Mouse (Mus musculus) forebrain, postnatal 0 days (tissue): Measurements from ENCODE around the gene Podn. TPM values are rescaled to one million over a fixed set of nuclear protein-coding genes. Genes with fewer than 3 reads are reported as not detected.

ENCODE experiments used
- ATAC-seq: fragments of 200-750 bp; cut with Nextera tagmentation; 2 replicates; pipeline ENCODE4 v1.8.0; 2017; ENCODE audit warnings: mild to moderate bottlenecking, moderate library complexity
- DNase-seq: peaks from one replicate; pipeline ENCODE4 v3.0.0-alpha.2; 2015
- H3K27ac ChIP-seq: fragments of 300-500 bp; sonication (generic); 2 replicates; pipeline ENCODE4 v1.5.1; 2014; ENCODE audit warnings: low read depth, mild to moderate bottlenecking, antibody characterized with exemption, low read length, moderate library complexity, mixed read lengths
- H3K27me3 ChIP-seq: fragments of 300-500 bp; sonication (generic); 2 replicates; pipeline ENCODE4 v1.6.1; 2014; ENCODE audit warnings: mild to moderate bottlenecking, low read length, mixed read lengths; ENCODE audit not compliant: insufficient read depth
- H3K36me3 ChIP-seq: fragments of 300-500 bp; sonication (generic); 2 replicates; pipeline ENCODE4 v1.6.1; 2014; ENCODE audit warnings: mild to moderate bottlenecking, moderate library complexity; ENCODE audit not compliant: insufficient read depth
- H3K4me1 ChIP-seq: fragments of 300-500 bp; sonication (generic); 2 replicates; pipeline ENCODE4 v1.6.1; 2014; ENCODE audit warnings: antibody characterized with exemption; ENCODE audit not compliant: insufficient read depth
- H3K4me2 ChIP-seq: fragments of 300-500 bp; sonication (generic); 2 replicates; pipeline ENCODE4 v1.6.1; 2014; ENCODE audit warnings: low read depth, mild to moderate bottlenecking, moderate library complexity
- H3K4me3 ChIP-seq: fragments of 300-500 bp; sonication (generic); 2 replicates; pipeline ENCODE4 v1.5.1; 2014; ENCODE audit warnings: low read depth, low read length, mixed read lengths
- H3K9ac ChIP-seq: fragments of 300-500 bp; sonication (generic); 2 replicates; pipeline ENCODE4 v1.6.1; 2014; ENCODE audit warnings: mild to moderate bottlenecking
- H3K9me3 ChIP-seq: fragments of 300-500 bp; sonication (generic); 2 replicates; pipeline ENCODE4 v1.6.1; 2016; ENCODE audit warnings: low read length
- CTCF ChIP-seq: sonication (generic); IDR thresholded peaks from 2 replicates; pipeline ENCODE4 v1.5.1; 2016; ENCODE audit warnings: antibody characterized with exemption, control low read depth, low read depth
- WGBS: fragments of 180-500 bp; shearing (Covaris S2); extraction: QIAGEN DNeasy Blood & Tissue Kit; methylation state at CpG from one replicate; pipeline ENCODE4 v1.1.7; 2014; 5-methylcytosine and 5-hydroxymethylcytosine counted together
- polyA plus RNA-seq: library from polyadenylated mRNA; unstranded; fragments of >200 nt; fragmentation: Nextera tagmentation; extraction: Ambion mirVana; gene quantifications from 2 replicates; pipeline ENCODE4 v1.2.1, GENCODE M21; 2015
- total RNA-seq: library from RNA; depleted of rRNA; stranded (reverse); fragments of >200 nt; gene quantifications from 2 replicates; pipeline ENCODE4 v1.2.3, GENCODE M21; 2014

Gene Podn
- total and polyA plus RNA-seq, 2 experiments from 2014 or later: 0.59 to 2.4 TPM

- Histone ChIP-seq H3K27ac (0 out of 2 replicates have a peak overlapping the region, but pooled peaks have one; percentile 2), H3K27me3 (no peaks in the 10 kb centered on the region), H3K36me3 (peaks cover 3% of the 10 kb centered on the region; the same call in 1 of the 2 replicates), H3K4me3 (peak overlapping the region; percentile 50), H3K9me3 (no peaks in the 10 kb centered on the region), H3K9ac (peak overlapping the region; percentile 51), H3K4me2 (peak overlapping the region; percentile 66), H3K4me1 (no peaks in the 10 kb centered on the region; the same call in 1 of the 2 replicates)
- ATAC-seq: 0 out of 2 replicates have a peak, but pooled peaks have one; percentile 28
- WGBS: 9% methylated on average over 8 of the region's 8 CpGs
- no peak for TF ChIP-seq CTCF
- DNase-seq: no peak
These were observed 25.5 kb downstream of the Podn start for GRCm38 (mm10) chr4:108070723-108071122.

- no peak for TF ChIP-seq CTCF
- Histone ChIP-seq H3K4me2 (peak overlapping the region; percentile 66), H3K9ac (peak overlapping the region; percentile 51), H3K27ac (no peak overlapping the region), H3K9me3 (no peaks in the 10 kb centered on the region), H3K4me3 (peak overlapping the region; percentile 50), H3K4me1 (no peaks in the 10 kb centered on the region; the same call in 1 of the 2 replicates), H3K36me3 (peaks cover 7% of the 10 kb centered on the region; the same call in 1 of the 2 replicates), H3K27me3 (no peaks in the 10 kb centered on the region)
- ATAC-seq (no peak), DNase-seq (no peak)
- WGBS: 66% methylated on average over 4 of the region's 4 CpGs
These were observed 26.0 kb downstream of the Podn start for GRCm38 (mm10) chr4:108070286-108070685.

DNA sequence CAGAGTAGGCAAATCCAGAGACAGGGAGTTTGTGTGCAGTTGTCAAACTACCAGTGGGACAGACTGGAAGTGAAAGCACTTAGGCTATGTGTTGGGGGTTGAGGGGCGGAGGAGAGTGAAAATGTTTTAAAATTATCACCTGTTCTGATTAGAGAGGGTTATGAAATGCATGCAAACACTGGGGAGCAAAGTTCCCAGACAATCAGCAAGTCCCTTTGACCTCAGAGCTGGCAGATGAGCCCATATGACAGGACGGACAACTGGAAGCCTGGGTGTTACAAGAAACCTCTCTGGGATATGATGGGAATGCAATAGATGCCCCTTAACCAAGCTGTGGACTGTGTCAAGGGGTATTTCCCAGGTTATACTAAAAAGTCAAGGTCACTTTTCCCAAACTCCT is 28.2 kb downstream of the Podn start:
- TF ChIP-seq CTCF: no peak
- no peaks in the 10 kb centered on the region for H3K9me3 ChIP-seq
- no peak overlapping the region for H3K27ac ChIP-seq
- 92% methylated on average over 2 of the region's 2 CpGs for WGBS
- ATAC-seq (no peak), DNase-seq (no peak)
- H3K9ac ChIP-seq: no peak overlapping the region
- H3K4me1 ChIP-seq: no peaks in the 10 kb centered on the region; the same call in 1 of the 2 replicates
- H3K4me2 ChIP-seq: no peak overlapping the region
- no peak overlapping the region for H3K4me3 ChIP-seq
- H3K27me3 ChIP-seq: no peaks in the 10 kb centered on the region
- H3K36me3 ChIP-seq: peaks cover 7% of the 10 kb centered on the region; the same call in 1 of the 2 replicates

DNA sequence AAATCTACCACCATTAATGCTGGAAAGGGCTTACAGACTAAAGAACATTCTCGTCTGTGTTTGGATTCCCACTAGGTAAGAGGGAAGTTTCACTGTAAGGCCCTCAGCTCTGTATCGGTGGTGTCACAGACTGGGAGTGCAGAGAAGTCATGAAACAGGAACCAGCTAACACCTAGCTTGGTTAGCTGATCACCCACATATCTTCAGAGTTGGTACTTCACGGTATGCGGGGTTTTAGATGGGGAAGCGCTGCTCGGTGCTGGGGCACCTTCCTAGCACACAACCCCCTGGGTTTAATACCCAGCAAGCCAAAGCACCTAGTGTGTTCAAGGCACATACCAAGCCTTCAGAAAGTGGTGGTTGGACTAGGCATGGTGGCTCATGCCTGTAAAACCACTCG is 29.0 kb downstream of the Podn start:
- H3K4me2 ChIP-seq: no peak overlapping the region
- no peaks in the 10 kb centered on the region; the same call in 1 of the 2 replicates for H3K4me1 ChIP-seq
- H3K36me3 ChIP-seq: peaks cover 7% of the 10 kb centered on the region; the same call in 1 of the 2 replicates
- 95% methylated on average over 7 of the region's 7 CpGs for WGBS
- DNase-seq (no peak), ATAC-seq (no peak)
- H3K27ac ChIP-seq: no peak overlapping the region
- TF ChIP-seq CTCF: no peak
- H3K9ac ChIP-seq: no peak overlapping the region
- H3K27me3 ChIP-seq: no peaks in the 10 kb centered on the region
- no peaks in the 10 kb centered on the region for H3K9me3 ChIP-seq
- no peak overlapping the region for H3K4me3 ChIP-seq

DNA sequence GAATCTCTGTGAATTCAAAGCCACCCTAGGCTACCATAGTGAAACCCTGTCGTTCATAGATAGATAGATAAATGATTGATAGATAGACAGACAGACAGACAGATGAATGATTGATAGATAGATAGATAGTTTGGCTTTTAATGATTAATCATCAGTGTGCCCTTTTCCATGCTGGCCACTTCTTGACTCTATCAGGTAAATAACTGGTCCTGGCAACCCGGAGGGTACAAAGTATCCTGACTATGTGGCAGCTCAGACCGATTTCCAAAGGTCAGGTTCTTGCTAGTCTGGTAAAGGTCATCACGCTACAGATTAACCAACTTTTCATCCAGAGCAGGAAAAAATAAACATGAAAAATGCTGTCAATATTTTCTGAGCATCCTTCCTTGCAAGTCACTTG is 29.7 kb downstream of the Podn start:
- H3K27ac ChIP-seq: no peak overlapping the region
- 92% methylated on average over 4 of the region's 4 CpGs for WGBS
- no peak for TF ChIP-seq CTCF
- H3K9ac ChIP-seq: no peak overlapping the region
- no peaks in the 10 kb centered on the region for H3K27me3 ChIP-seq
- H3K4me2 ChIP-seq: no peak overlapping the region
- no peaks in the 10 kb centered on the region for H3K9me3 ChIP-seq
- H3K36me3 ChIP-seq: peaks cover 7% of the 10 kb centered on the region; the same call in 1 of the 2 replicates
- H3K4me1 ChIP-seq: no peaks in the 10 kb centered on the region; the same call in 1 of the 2 replicates
- no peak overlapping the region for H3K4me3 ChIP-seq
- ATAC-seq (no peak), DNase-seq (no peak)

- H3K27me3 ChIP-seq: no peaks in the 10 kb centered on the region
These were observed 30.9 kb downstream of the Podn start for GRCm38 (mm10) chr4:108065176-108065844.

GRCm38 (mm10) chr4:108063616-108064015 is 32.6 kb downstream of the Podn start:
- no peak for TF ChIP-seq CTCF
- Histone ChIP-seq H3K27me3 (no peaks in the 10 kb centered on the region), H3K27ac (no peak overlapping the region), H3K9ac (no peak overlapping the region), H3K4me3 (no peak overlapping the region), H3K9me3 (no peaks in the 10 kb centered on the region), H3K36me3 (peaks cover 11% of the 10 kb centered on the region), H3K4me2 (no peak overlapping the region), H3K4me1 (no peaks in the 10 kb centered on the region)
- DNase-seq (no peak), ATAC-seq (no peak)
- WGBS: 89% methylated on average over 6 of the region's 6 CpGs

More at GRCm38 (mm10) chr4:108065176-108065844, 30.9 kb downstream of the Podn start:
- TF ChIP-seq CTCF: no peak
- WGBS: 84% methylated on average over 2 of the region's 2 CpGs
- Histone ChIP-seq H3K4me2 (no peak overlapping the region), H3K4me1 (no peaks in the 10 kb centered on the region), H3K27ac (no peak overlapping the region), H3K9ac (no peak overlapping the region), H3K9me3 (no peaks in the 10 kb centered on the region), H3K4me3 (no peak overlapping the region), H3K36me3 (peaks cover 7% of the 10 kb centered on the region; the same call in 1 of the 2 replicates)
- no peak for DNase-seq
- no peak for ATAC-seq
